Mouse (Mus musculus): Measurements from ENCODE around the gene Gh.

GRCm38 (mm10) chr11:106254767-106255166 is 46.9 kb downstream of the Gh start:
- no peak for TF ChIP-seq GATA1 (IDR thresholded peaks at IDR 0.05; ENCODE audit: borderline replicate concordance, low read length)
- no peak for TF ChIP-seq FLI1 (IDR thresholded peaks at IDR 0.05; ENCODE audit: low read length)

Data from megakaryocyte, embryonic 14.5 days (primary cell).